Mouse (Mus musculus): ENCODE measurements around the gene Adarb2.

DNA sequence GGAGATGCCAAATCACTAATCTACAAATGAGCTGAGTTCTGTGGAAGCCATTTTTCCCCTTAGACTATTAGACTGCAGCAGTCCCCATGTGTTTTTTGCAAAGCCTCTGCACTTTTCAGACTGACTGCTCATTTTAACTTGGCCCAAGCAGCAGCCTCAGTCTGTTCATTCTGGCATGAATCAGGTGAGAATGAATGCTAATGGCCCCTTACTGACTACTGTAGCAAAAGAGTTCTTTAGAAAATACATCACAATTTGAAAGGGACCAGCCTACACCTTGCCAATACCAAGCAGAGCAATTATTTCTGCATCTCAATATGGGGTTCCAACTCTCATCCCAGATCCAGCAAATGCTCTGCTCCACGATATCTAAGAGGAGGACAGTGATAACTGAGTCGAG lies 335.8 kb downstream of the Adarb2 start:
- no peak for TF ChIP-seq POLR2A (IDR thresholded peaks at IDR 0.05; ENCODE audit: low read depth, low read length)
- TF ChIP-seq CTCF (IDR thresholded peaks at IDR 0.05; ENCODE audit: extremely low read depth, insufficient read depth, insufficient read length, insufficient replicate concordance) = no peak

Measured in spleen, adult 2 months (tissue).